ENCODE assay signal across 11 mouse cellular contexts in genomic region chr6:128275506-128276064, GRCm38 (mm10). TPM values are rescaled to one million over a fixed set of nuclear protein-coding genes. Genes with fewer than 3 reads are reported as not detected.
DNase-seq lines count a peak whose midpoint lies in the region; ATAC-seq and TF ChIP-seq lines count a peak whose summit lies in the region.
"Had no signal": no experiment of that assay in that cellular context is flagged by ENCODE, and none has a peak within 500 bp of the region (broad histone marks: within the 10 kb centered on the region; RNA-seq: fewer than 3 reads in every experiment).

No protein-coding gene starts in this region.

- H3K36me3 ChIP-seq in midbrain, embryonic 15.5 days (replicated peaks), result no peaks in the 10 kb centered on the region
- H3K36me3 ChIP-seq: hindbrain, embryonic 12.5 days; midbrain, embryonic 10.5 days had no signal

- no peak for ATAC-seq in midbrain, embryonic 15.5 days (replicated peaks)
- no peak for ATAC-seq in granulocyte monocyte progenitor cell, adult 5-6 weeks (replicated peaks; ENCODE audit: poor library complexity, severe bottlenecking)

- 0 out of 2 replicates have a peak, but pooled peaks have one; percentile 4 for TF ChIP-seq CTCF in gastrocnemius, adult 2 months (IDR thresholded peaks at IDR 0.05)

- no peak overlapping the region for H3K9ac ChIP-seq in midbrain, embryonic 15.5 days
- H3K9ac ChIP-seq: hindbrain, embryonic 12.5 days had no signal

- intact Hi-C loops in gastrocnemius, adult 2 months (cut with DNase I), result loop anchor here (2.0 kb wide), 1 partner anchor 21 kb away; no protein-coding TSS in a partner anchor

- H3K27ac ChIP-seq in gastrocnemius, adult 2 months, result peak overlapping the region; percentile 83
- no peak overlapping the region for H3K27ac ChIP-seq in midbrain, embryonic 15.5 days
- H3K27ac ChIP-seq: hindbrain, embryonic 12.5 days; midbrain, embryonic 10.5 days had no signal

- H3K4me2 ChIP-seq in midbrain, embryonic 15.5 days, result no peak overlapping the region
- H3K4me2 ChIP-seq: hindbrain, embryonic 12.5 days had no signal

- no peak overlapping the region for H3K4me3 ChIP-seq in gastrocnemius, adult 2 months
- H3K4me3 ChIP-seq in midbrain, embryonic 15.5 days, result no peak overlapping the region
- H3K4me3 ChIP-seq: hindbrain, embryonic 12.5 days; midbrain, embryonic 10.5 days had no signal

- no peaks in the 10 kb centered on the region for H3K4me1 ChIP-seq in midbrain, embryonic 15.5 days
- H3K4me1 ChIP-seq: hindbrain, embryonic 12.5 days had no signal

- no peaks in the 10 kb centered on the region for H3K9me3 ChIP-seq in midbrain, embryonic 15.5 days
- H3K9me3 ChIP-seq: hindbrain, embryonic 12.5 days had no signal

- H3K27me3 ChIP-seq in midbrain, embryonic 15.5 days (replicated peaks), result no peaks in the 10 kb centered on the region
- H3K27me3 ChIP-seq: hindbrain, embryonic 12.5 days had no signal

- 92% methylated on average over 8 of the region's 8 CpGs for WGBS in midbrain, embryonic 15.5 days

- DNase-seq in kidney, postnatal 10 days, result peak; percentile 43
- no peak for DNase-seq in kidney, adult 9 months
- DNase-seq in adrenal gland, adult 2 months, result peak; percentile 59
- peak; percentile 92 for DNase-seq in gastrocnemius, adult 2 months
- DNase-seq in lung, postnatal 25 days (ENCODE audit: low spot score), result peak; percentile 48
- DNase-seq: right cerebral cortex, postnatal 14 days; thymus, postnatal 4 days had no signal

RNA-seq across cellular contexts. Expression of gene Tead4, which starts 25.0 kb away (rescaled TPM):
- 1 to 10 TPM; 2.7 to 2.9 TPM for total RNA-seq in adrenal gland, adult 2 months (2021)
- 2.9 and 3.6 TPM in 2 replicates for polyA plus RNA-seq in adrenal gland, adult 2 months (2012; rRNA removed)
- total RNA-seq in gastrocnemius, adult 2 months (2021), result 1 to 10 TPM; 7.6 to 8.1 TPM
- 0.65 and 0.91 TPM in 2 replicates for polyA plus RNA-seq in midbrain, embryonic 15.5 days (2015; fragmentation: Nextera tagmentation; extraction: Ambion mirVana)
- total RNA-seq in granulocyte monocyte progenitor cell, adult 5-6 weeks (2014; fragmentation: Nextera tagmentation), result not detected in 2 replicates
- total RNA-seq in granulocyte monocyte progenitor cell, adult 5-6 weeks (2017), result not detected in 2 replicates
